Mouse (Mus musculus): ENCODE measurements at regions not wholly inside any gene's neighbourhood (a gene's known extent, or its start where the extent isn't known, plus 50 kb on each side); places are given as distances from the start of the nearest gene placed in this dataset.

GRCm38 (mm10) chr7:71507379-71507778 lies 156.1 kb upstream of the Gm10295 start:
- no peak for TF ChIP-seq CTCF (IDR thresholded peaks at IDR 0.05; ENCODE audit: borderline replicate concordance, extremely low read depth, insufficient read depth, insufficient read length)
- no peak for TF ChIP-seq POLR2A (IDR thresholded peaks at IDR 0.05; ENCODE audit: borderline replicate concordance, extremely low read depth, insufficient read depth, insufficient read length, poor library complexity, severe bottlenecking)
